Mouse (Mus musculus) spleen, adult 2 months (tissue): ENCODE data around the gene Junb. TPM values are rescaled to one million over a fixed set of nuclear protein-coding genes. Genes with fewer than 3 reads are reported as not detected.

Experiments used
- DNase-seq, 2 experiments: peaks; one replicate each; pipeline versions ENCODE4 v3.0.0 to v3.0.0-alpha.2; 2012 to 2021; ENCODE audit warnings: low spot score in 2 of 2, low read depth in 1 of 2
- H3K27ac ChIP-seq: fragments of 200-500 bp; 2 replicates; pipeline ENCODE4 v1.5.1; 2012; ENCODE audit warnings: low read length, inconsistent platforms; ENCODE audit not compliant: insufficient read depth
- H3K27me3 ChIP-seq: fragments of 200-500 bp; 2 replicates; pipeline ENCODE4 v1.6.1; 2012; ENCODE audit warnings: mild to moderate bottlenecking, moderate library complexity, low read length, inconsistent platforms; ENCODE audit not compliant: control insufficient read depth, insufficient read depth
- H3K36me3 ChIP-seq: fragments of 200-500 bp; 2 replicates; pipeline ENCODE4 v1.6.1; 2012; ENCODE audit warnings: mild to moderate bottlenecking, low read length, inconsistent platforms; ENCODE audit not compliant: control insufficient read depth, insufficient read depth
- H3K4me1 ChIP-seq: fragments of 200-500 bp; 2 replicates; pipeline ENCODE4 v1.6.1; 2011; ENCODE audit warnings: inconsistent platforms; ENCODE audit not compliant: control insufficient read depth, insufficient read depth, insufficient read length
- H3K4me3 ChIP-seq: fragments of 200-500 bp; 2 replicates; pipeline ENCODE4 v1.5.1; 2011; ENCODE audit warnings: mild to moderate bottlenecking, inconsistent platforms; ENCODE audit not compliant: insufficient read depth, insufficient read length; ENCODE audit errors: extremely low read depth
- CTCF ChIP-seq: fragments of 200-500 bp; IDR thresholded peaks from 2 replicates; pipeline ENCODE4 v1.5.1; 2011; ENCODE audit warnings: mild to moderate bottlenecking, inconsistent platforms; ENCODE audit not compliant: insufficient read depth, insufficient read length, insufficient replicate concordance; ENCODE audit errors: extremely low read depth
- POLR2A ChIP-seq: fragments of 200-500 bp; IDR thresholded peaks from 2 replicates; pipeline ENCODE4 v1.6.1; 2011; ENCODE audit warnings: low read depth, low read length, inconsistent platforms
- WGBS: fragments of 180-500 bp; shearing (Covaris S2); methylation state at CpG from one replicate; pipeline ENCODE4 v1.1.7; 2018; 5-methylcytosine and 5-hydroxymethylcytosine counted together
- polyA plus RNA-seq: library from polyadenylated mRNA; depleted of rRNA; stranded (reverse); fragments of >200 nt; gene quantifications from 2 replicates; pipeline ENCODE4 v1.2.3, GENCODE M21; 2012; rRNA removed

Gene Junb
- polyA plus RNA-seq, 1 experiment, result 89.2 TPM

DNA sequence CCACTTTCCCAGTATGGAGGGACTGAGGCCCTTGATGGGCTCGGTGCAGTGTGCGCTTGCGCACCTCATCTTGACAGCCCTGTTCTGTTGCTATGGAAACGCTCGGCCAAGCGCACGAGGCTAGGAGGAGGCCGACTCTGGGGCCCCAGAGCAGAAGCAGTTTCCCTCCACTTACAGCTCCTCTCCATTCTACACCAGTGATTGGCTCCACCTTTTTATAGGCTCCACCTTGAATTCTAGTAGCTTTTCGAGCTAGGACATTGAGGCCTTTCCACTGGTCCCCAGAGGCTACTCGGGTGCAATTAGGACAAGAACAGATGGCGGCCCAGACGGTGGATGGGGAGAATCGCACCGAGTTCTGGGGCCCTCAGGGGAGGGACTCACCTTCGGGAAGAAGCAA lies 43.7 kb downstream of the Junb start:
- no peak for DNase-seq
- H3K27me3 ChIP-seq, result peaks cover 14% of the 10 kb centered on the region
- no peak overlapping the region for H3K4me3 ChIP-seq
- H3K36me3 ChIP-seq, result no peaks in the 10 kb centered on the region
- 4% methylated on average over 15 of the region's 15 CpGs for WGBS
- H3K27ac ChIP-seq, result no peak overlapping the region
- TF ChIP-seq POLR2A, result no peak
- TF ChIP-seq CTCF, result no peak
- peaks cover 8% of the 10 kb centered on the region; the same call in 1 of the 2 replicates for H3K4me1 ChIP-seq

DNA sequence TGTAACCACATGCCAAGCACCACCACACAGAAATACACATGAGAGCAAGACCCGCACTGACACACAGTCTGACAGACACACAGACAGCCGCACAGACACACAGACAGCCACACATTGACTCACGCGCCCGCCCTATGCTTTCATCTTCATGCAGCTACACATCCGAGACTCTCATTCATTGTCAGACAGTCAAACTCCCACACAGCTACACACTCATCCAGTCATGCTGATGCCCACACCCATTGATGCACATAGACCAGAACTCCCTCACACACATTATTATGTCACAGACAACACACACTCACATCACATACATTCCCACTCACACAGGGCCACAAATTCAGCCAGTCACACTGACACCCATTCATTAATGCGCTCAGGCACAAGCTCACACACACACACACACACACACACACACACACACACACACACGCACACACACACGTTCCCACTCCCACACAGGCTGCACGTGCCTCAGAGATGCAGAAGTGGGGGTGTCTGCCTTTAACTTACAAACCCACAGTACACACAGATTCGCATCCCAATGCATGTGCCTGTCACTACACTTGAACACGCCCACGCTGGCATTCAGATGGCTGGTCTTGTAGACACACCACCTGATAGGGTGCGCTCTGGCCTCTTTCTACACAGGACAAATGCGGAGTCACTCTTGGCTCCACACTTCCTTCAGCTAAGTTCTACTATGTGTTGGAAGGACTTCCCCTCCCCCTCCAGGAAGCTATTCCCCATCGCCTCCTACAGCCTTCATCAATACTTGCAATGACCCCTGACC lies 44.6 kb downstream of the Junb start:
- Histone ChIP-seq H3K36me3 (no peaks in the 10 kb centered on the region), H3K4me1 (peaks cover 11% of the 10 kb centered on the region; the same call in 1 of the 2 replicates), H3K27me3 (peaks cover 16% of the 10 kb centered on the region), H3K27ac (no peak overlapping the region), H3K4me3 (no peak overlapping the region)
- TF ChIP-seq CTCF, result no peak
- TF ChIP-seq POLR2A, result no peak
- 70% methylated on average over 16 of the region's 16 CpGs for WGBS
- DNase-seq, result no peak

- Histone ChIP-seq H3K36me3 (no peaks in the 10 kb centered on the region), H3K27ac (no peak overlapping the region), H3K4me1 (peaks cover 6% of the 10 kb centered on the region; the same call in 1 of the 2 replicates), H3K4me3 (no peak overlapping the region), H3K27me3 (peaks cover 8% of the 10 kb centered on the region)
- DNase-seq, result no peak
- 91% methylated on average over 13 of the region's 13 CpGs for WGBS
- TF ChIP-seq CTCF (no peak), POLR2A (no peak)
Measured at GRCm38 (mm10) chr8:84930582-84930981, 47.9 kb downstream of the Junb start.

DNA sequence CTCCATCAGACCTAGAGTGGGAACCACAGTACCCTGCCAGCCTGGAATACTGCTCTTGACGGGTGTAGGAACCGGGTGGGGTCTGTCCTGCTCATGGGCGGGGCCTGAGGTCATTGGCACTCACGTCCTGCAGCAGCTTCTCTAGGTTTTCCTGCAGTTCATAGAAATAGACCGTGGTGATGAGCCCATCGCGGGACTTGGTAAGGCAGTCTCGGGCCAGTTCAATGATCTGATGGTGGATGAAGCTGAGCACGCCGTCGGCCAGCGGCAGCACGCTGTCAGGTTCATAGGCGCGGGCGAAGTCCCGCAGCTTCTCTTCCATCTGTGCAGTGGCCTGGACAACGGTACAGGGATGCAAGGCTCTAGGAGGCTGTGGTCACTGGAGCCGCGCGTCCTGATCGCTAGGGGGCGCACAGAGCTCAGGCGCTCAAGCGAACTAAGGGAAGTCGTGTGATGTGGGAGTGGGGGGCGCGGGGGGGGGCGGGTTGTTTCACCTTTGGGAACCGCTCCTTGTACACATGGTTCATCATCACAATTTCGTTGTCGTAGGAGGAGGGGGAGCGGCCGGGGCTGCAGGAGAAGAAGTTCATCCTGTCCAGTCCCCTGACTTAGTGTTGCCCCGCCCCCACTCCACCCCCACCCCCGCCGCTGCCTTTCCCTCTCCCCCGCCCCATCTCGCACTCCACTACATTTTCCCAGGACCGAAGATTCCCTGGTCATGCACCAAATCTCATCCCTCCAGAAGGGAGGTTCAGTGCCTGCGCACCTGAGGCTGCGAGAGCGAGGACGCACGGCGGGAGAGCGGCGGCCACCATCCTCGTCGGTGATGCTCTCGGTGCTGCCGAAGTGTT lies 49.8 kb downstream of the Junb start:
- peak in 1 of 2 experiments; percentile 60 for DNase-seq
- Histone ChIP-seq H3K27ac (no peak overlapping the region), H3K27me3 (peaks cover 4% of the 10 kb centered on the region), H3K4me1 (peaks cover 6% of the 10 kb centered on the region; the same call in 1 of the 2 replicates), H3K36me3 (no peaks in the 10 kb centered on the region), H3K4me3 (no peak overlapping the region)
- TF ChIP-seq CTCF, result peak; percentile 82
- no peak for TF ChIP-seq POLR2A
- 7% methylated on average over 52 of the region's 52 CpGs for WGBS

DNA sequence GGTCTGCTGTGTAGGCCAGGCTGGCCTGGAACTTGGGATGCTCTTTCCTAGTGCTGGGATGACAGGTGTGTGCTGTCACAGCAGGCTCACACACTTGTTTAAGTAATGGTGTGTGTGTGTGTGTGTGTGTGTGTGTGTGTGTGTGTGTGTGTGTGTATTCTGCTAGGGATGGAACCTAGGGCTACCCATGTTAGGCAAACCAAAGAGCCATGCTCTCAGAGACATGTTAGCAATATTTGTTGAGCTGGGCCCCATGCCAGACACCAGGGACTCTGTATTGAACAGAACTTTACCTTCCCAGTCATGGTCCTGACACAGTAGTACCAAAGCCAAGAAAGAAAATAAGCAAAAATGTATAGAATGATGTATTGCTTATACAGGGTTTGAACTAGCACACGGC lies 51.0 kb downstream of the Junb start:
- TF ChIP-seq CTCF, result no peak
- TF ChIP-seq POLR2A, result no peak

DNA sequence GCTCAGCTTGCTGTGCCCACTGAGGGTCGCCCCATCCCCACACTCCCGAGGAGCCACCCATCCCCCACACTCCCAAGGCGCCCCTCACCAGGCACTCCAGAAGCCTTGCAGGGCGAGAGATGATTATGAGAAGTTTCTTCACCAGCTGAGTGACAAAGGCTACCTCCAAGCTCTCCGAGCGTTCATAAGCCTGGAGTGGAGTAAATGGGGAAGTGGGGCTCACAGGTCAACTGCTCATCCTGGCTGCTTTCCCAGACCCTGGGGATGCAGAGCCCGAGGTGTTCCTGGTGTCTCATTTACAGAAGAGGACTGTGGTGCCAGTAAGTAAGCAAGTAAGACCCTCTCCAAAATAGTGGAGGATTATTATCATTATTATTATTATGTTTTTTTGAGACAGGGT lies 53.0 kb downstream of the Junb start:
- Histone ChIP-seq H3K27ac (no peak overlapping the region), H3K4me3 (no peak overlapping the region), H3K4me1 (peaks cover 6% of the 10 kb centered on the region; the same call in 1 of the 2 replicates), H3K27me3 (peaks cover 4% of the 10 kb centered on the region), H3K36me3 (no peaks in the 10 kb centered on the region)
- DNase-seq, result no peak
- no peak for TF ChIP-seq CTCF
- TF ChIP-seq POLR2A, result no peak
- WGBS, result 42% methylated on average over 7 of the region's 7 CpGs

More for the DNA sequence above, 51.0 kb downstream of the Junb start:
- WGBS, result 73% methylated on average over 1 of the region's 1 CpGs
- no peak for DNase-seq
- Histone ChIP-seq H3K4me1 (peaks cover 6% of the 10 kb centered on the region; the same call in 1 of the 2 replicates), H3K36me3 (no peaks in the 10 kb centered on the region), H3K4me3 (no peak overlapping the region), H3K27me3 (peaks cover 4% of the 10 kb centered on the region), H3K27ac (no peak overlapping the region)

Other genes starting within 250 kb of the Junb start
- 13.7 and 17.1 TPM in 2 replicates for gene Nfix, start 178.4 kb downstream of the Junb start, polyA plus RNA-seq
- gene Dand5, start 155.9 kb downstream of the Junb start, polyA plus RNA-seq, result 1.6 and 1.8 TPM in 2 replicates
- gene Gadd45gip1, start 147.2 kb downstream of the Junb start, polyA plus RNA-seq, result 20.3 and 61.4 TPM in 2 replicates
- gene Rad23a, start 138.1 kb downstream of the Junb start, polyA plus RNA-seq, result 125 and 162 TPM in 2 replicates
- gene Calr, start 131.8 kb downstream of the Junb start, polyA plus RNA-seq, result 112 and 116 TPM in 2 replicates
- gene Farsa, start 121.7 kb downstream of the Junb start, polyA plus RNA-seq, result 50.3 and 55.0 TPM in 2 replicates
- 1.8 and 2.0 TPM in 2 replicates for gene Syce2, start 106.6 kb downstream of the Junb start, polyA plus RNA-seq
- 44.2 and 48.3 TPM in 2 replicates for gene Gcdh, start 84.8 kb downstream of the Junb start, polyA plus RNA-seq
- 46.5 and 70.0 TPM in 2 replicates for gene Klf1, start 76.8 kb downstream of the Junb start, polyA plus RNA-seq
- gene Dnase2a, start 70.2 kb downstream of the Junb start, polyA plus RNA-seq, result 43.4 and 44.9 TPM in 2 replicates
- 0.70 and 0.74 TPM in 2 replicates for gene Mast1, start 41.4 kb downstream of the Junb start, polyA plus RNA-seq
- gene Rtbdn, start 31.7 kb downstream of the Junb start, polyA plus RNA-seq, result not detected in 2 replicates
- not detected in 2 replicates for gene Gm49661, start 9.3 kb downstream of the Junb start, polyA plus RNA-seq
- gene Prdx2, start 9.1 kb downstream of the Junb start, polyA plus RNA-seq, result 149 and 164 TPM in 2 replicates
- 34.2 and 35.6 TPM in 2 replicates for gene Rnaseh2a, start 9.0 kb downstream of the Junb start, polyA plus RNA-seq
- 3.6 and 3.9 TPM in 2 replicates for gene Hook2, start 11.9 kb upstream of the Junb start, polyA plus RNA-seq
- not detected in 2 replicates for gene Best2, start 35.8 kb upstream of the Junb start, polyA plus RNA-seq
- gene Asna1, start 46.6 kb upstream of the Junb start, polyA plus RNA-seq, result 71.6 and 72.0 TPM in 2 replicates
- gene Trir, start 48.1 kb upstream of the Junb start, polyA plus RNA-seq, result 87.8 and 137 TPM in 2 replicates
- 40.0 and 47.5 TPM in 2 replicates for gene Tnpo2, start 58.2 kb upstream of the Junb start, polyA plus RNA-seq
- gene Fbxw9, start 81.3 kb upstream of the Junb start, polyA plus RNA-seq, result 18.8 and 22.5 TPM in 2 replicates
- gene Gm5741, start 89.3 kb upstream of the Junb start, polyA plus RNA-seq, result 0.48 and 1.4 TPM in 2 replicates
- gene Dhps, start 93.0 kb upstream of the Junb start, polyA plus RNA-seq, result 40.6 and 84.9 TPM in 2 replicates
- gene Wdr83os, start 102.0 kb upstream of the Junb start, polyA plus RNA-seq, result 68.5 and 73.6 TPM in 2 replicates
- gene Wdr83, start 102.6 kb upstream of the Junb start, polyA plus RNA-seq, result 20.6 and 26.3 TPM in 2 replicates
- 163 and 165 TPM in 2 replicates for gene Man2b1, start 104.6 kb upstream of the Junb start, polyA plus RNA-seq
- 0.05 and 0.11 TPM in 2 replicates for gene Zfp791, start 144.4 kb upstream of the Junb start, polyA plus RNA-seq
- 0.04 TPM in 1 of 2 replicates, not detected in the other for gene Cks1brt, start 173.2 kb upstream of the Junb start, polyA plus RNA-seq
- not detected in 2 replicates for gene Olfr371, start 247.3 kb upstream of the Junb start, polyA plus RNA-seq